Mouse (Mus musculus): Measurements from ENCODE around the gene Cdh4.

Gene Cdh4

GRCm38 (mm10) chr2:179729802-179730201, 287.6 kb downstream of the Cdh4 start:
- DNase-seq (ENCODE audit: low read depth, low spot score) = no peak

- DNase-seq (ENCODE audit: low read depth, low spot score) = no peak
These were observed 291.1 kb downstream of the Cdh4 start for GRCm38 (mm10) chr2:179733141-179733831.

- DNase-seq (ENCODE audit: low read depth, low spot score) = no peak
These were observed 300.2 kb downstream of the Cdh4 start for GRCm38 (mm10) chr2:179742419-179742818.

GRCm38 (mm10) chr2:179742828-179743227, 300.6 kb downstream of the Cdh4 start:
- no peak for DNase-seq (ENCODE audit: low read depth, low spot score)

GRCm38 (mm10) chr2:179746491-179746890, 304.3 kb downstream of the Cdh4 start:
- DNase-seq (ENCODE audit: low read depth, low spot score) = no peak

- no peak for DNase-seq (ENCODE audit: low read depth, low spot score)
These were observed 307.2 kb downstream of the Cdh4 start for GRCm38 (mm10) chr2:179749399-179749798.

GRCm38 (mm10) chr2:179753811-179754210, 311.6 kb downstream of the Cdh4 start:
- no peak for DNase-seq (ENCODE audit: low read depth, low spot score)

- no peak for DNase-seq (ENCODE audit: low read depth, low spot score)
These were observed 312.5 kb downstream of the Cdh4 start for GRCm38 (mm10) chr2:179754776-179755175.

GRCm38 (mm10) chr2:179761718-179762441, 319.6 kb downstream of the Cdh4 start:
- DNase-seq (ENCODE audit: low read depth, low spot score) = no peak

- DNase-seq (ENCODE audit: low read depth, low spot score) = no peak
These were observed 320.5 kb downstream of the Cdh4 start for GRCm38 (mm10) chr2:179762521-179763305.

- DNase-seq (ENCODE audit: low read depth, low spot score) = no peak
These were observed 322.2 kb downstream of the Cdh4 start for GRCm38 (mm10) chr2:179764460-179764859.

GRCm38 (mm10) chr2:179766664-179767526, 324.7 kb downstream of the Cdh4 start:
- peak; percentile 32 for DNase-seq (ENCODE audit: low read depth, low spot score)

GRCm38 (mm10) chr2:179767527-179767849, 325.3 kb downstream of the Cdh4 start:
- DNase-seq (ENCODE audit: low read depth, low spot score) = peak; percentile 44

- no peak for DNase-seq (ENCODE audit: low read depth, low spot score)
These were observed 326.9 kb downstream of the Cdh4 start for GRCm38 (mm10) chr2:179769137-179769536.

GRCm38 (mm10) chr2:179769943-179770342, 327.7 kb downstream of the Cdh4 start:
- no peak for DNase-seq (ENCODE audit: low read depth, low spot score)

GRCm38 (mm10) chr2:179774440-179775110, 332.3 kb downstream of the Cdh4 start:
- peak; percentile 44 for DNase-seq (ENCODE audit: low read depth, low spot score)

GRCm38 (mm10) chr2:179775999-179776705, 333.9 kb downstream of the Cdh4 start:
- no peak for DNase-seq (ENCODE audit: low read depth, low spot score)

GRCm38 (mm10) chr2:179779266-179779665, 337.0 kb downstream of the Cdh4 start:
- no peak for DNase-seq (ENCODE audit: low read depth, low spot score)

- no peak for DNase-seq (ENCODE audit: low read depth, low spot score)
These were observed 338.7 kb downstream of the Cdh4 start for GRCm38 (mm10) chr2:179780961-179781360.

GRCm38 (mm10) chr2:179787256-179787655, 345.0 kb downstream of the Cdh4 start:
- DNase-seq (ENCODE audit: low read depth, low spot score) = no peak
